Mouse (Mus musculus) heart, embryonic 12.5 days (tissue): ENCODE measurements at regions not wholly inside any gene's neighbourhood (a gene's known extent, or its start where the extent isn't known, plus 50 kb on each side); places are given as distances from the start of the nearest gene placed in this dataset.
A peak's percentile ranks its signal among the peaks of the same experiment; 100 is the strongest.

Experiments used
- ATAC-seq: fragments of 200-750 bp; cut with Nextera tagmentation; 2 replicates; pipeline ENCODE4 v1.8.0; 2017; ENCODE audit warnings: moderate TSS enrichment, moderate library complexity; ENCODE audit not compliant: insufficient number of reproducible peaks, low FRiP score
- H3K27ac ChIP-seq: fragments of 300-500 bp; sonication (generic); 2 replicates; pipeline ENCODE4 v1.5.1; 2016; ENCODE audit warnings: mild to moderate bottlenecking, moderate library complexity; ENCODE audit not compliant: poor library complexity, severe bottlenecking
- H3K27me3 ChIP-seq: fragments of 300-500 bp; sonication (generic); replicated peaks from 2 replicates; pipeline ENCODE4 v1.6.1; 2016; ENCODE audit warnings: mild to moderate bottlenecking, moderate library complexity
- H3K36me3 ChIP-seq: fragments of 300-500 bp; sonication (generic); 2 replicates; pipeline ENCODE4 v1.6.1; 2016; ENCODE audit warnings: mild to moderate bottlenecking, moderate library complexity
- H3K4me1 ChIP-seq: fragments of 300-500 bp; sonication (generic); replicated peaks from 2 replicates; pipeline ENCODE4 v1.6.1; 2016; ENCODE audit warnings: mild to moderate bottlenecking
- H3K4me2 ChIP-seq: fragments of 300-500 bp; sonication (generic); 2 replicates; pipeline ENCODE4 v1.6.1; 2016; ENCODE audit warnings: mild to moderate bottlenecking, moderate library complexity
- H3K4me3 ChIP-seq: fragments of 300-500 bp; sonication (generic); 2 replicates; pipeline ENCODE4 v1.5.1; 2016; ENCODE audit warnings: mild to moderate bottlenecking
- H3K9ac ChIP-seq: fragments of 300-500 bp; sonication (generic); 2 replicates; pipeline ENCODE4 v1.6.1; 2016; ENCODE audit warnings: mild to moderate bottlenecking, moderate library complexity
- H3K9me3 ChIP-seq: fragments of 300-500 bp; sonication (generic); replicated peaks from 2 replicates; pipeline ENCODE4 v1.6.1; 2016; ENCODE audit warnings: mild to moderate bottlenecking, moderate library complexity
- WGBS: fragments of 180-500 bp; shearing (Covaris S2); methylation state at CpG from one replicate; pipeline ENCODE4 v1.1.7; 2016; 5-methylcytosine and 5-hydroxymethylcytosine counted together

GRCm38 (mm10) chr4:21250396-21250795, 435.4 kb downstream of the Prdm13 start:
- 46% methylated on average over 2 of the region's 2 CpGs for WGBS
- H3K9me3 ChIP-seq: no peaks in the 10 kb centered on the region
- no peak overlapping the region for H3K27ac ChIP-seq
- no peak overlapping the region for H3K4me2 ChIP-seq
- H3K27me3 ChIP-seq: no peaks in the 10 kb centered on the region
- no peaks in the 10 kb centered on the region for H3K4me1 ChIP-seq
- no peak overlapping the region for H3K4me3 ChIP-seq
- no peak overlapping the region for H3K9ac ChIP-seq
- ATAC-seq: no peak
- H3K36me3 ChIP-seq: no peaks in the 10 kb centered on the region

- no peaks in the 10 kb centered on the region for H3K36me3 ChIP-seq
- peak; percentile 61; the same call in 1 of the 2 replicates for ATAC-seq
- H3K27me3 ChIP-seq: no peaks in the 10 kb centered on the region
- H3K4me1 ChIP-seq: no peaks in the 10 kb centered on the region
- no peak overlapping the region for H3K4me2 ChIP-seq
- WGBS: 31% methylated on average over 4 of the region's 4 CpGs
- H3K9ac ChIP-seq: no peak overlapping the region
- no peak overlapping the region for H3K27ac ChIP-seq
- no peaks in the 10 kb centered on the region for H3K9me3 ChIP-seq
- no peak overlapping the region for H3K4me3 ChIP-seq
These were observed 463.1 kb downstream of the Prdm13 start for GRCm38 (mm10) chr4:21222631-21223030.

- no peaks in the 10 kb centered on the region for H3K9me3 ChIP-seq
- WGBS: 87% methylated on average over 4 of the region's 4 CpGs
- no peaks in the 10 kb centered on the region for H3K36me3 ChIP-seq
- no peak overlapping the region for H3K27ac ChIP-seq
- H3K4me2 ChIP-seq: no peak overlapping the region
- H3K4me3 ChIP-seq: no peak overlapping the region
- no peak overlapping the region for H3K9ac ChIP-seq
- no peak for ATAC-seq
- H3K27me3 ChIP-seq: no peaks in the 10 kb centered on the region
- no peaks in the 10 kb centered on the region for H3K4me1 ChIP-seq
These were observed 478.1 kb downstream of the Prdm13 start for GRCm38 (mm10) chr4:21207617-21208016.

GRCm38 (mm10) chr4:21195620-21196019, 490.1 kb downstream of the Prdm13 start:
- Histone ChIP-seq H3K36me3 (no peaks in the 10 kb centered on the region), H3K9ac (no peak overlapping the region), H3K4me2 (no peak overlapping the region), H3K4me3 (no peak overlapping the region), H3K27ac (no peak overlapping the region), H3K9me3 (no peaks in the 10 kb centered on the region), H3K27me3 (no peaks in the 10 kb centered on the region), H3K4me1 (no peaks in the 10 kb centered on the region)
- WGBS: 69% methylated on average over 1 of the region's 1 CpGs
- ATAC-seq: no peak

GRCm38 (mm10) chr4:21173789-21174188, 512.0 kb downstream of the Prdm13 start:
- WGBS: 72% methylated on average over 6 of the region's 6 CpGs
- H3K4me1 ChIP-seq: no peaks in the 10 kb centered on the region
- H3K4me2 ChIP-seq: no peak overlapping the region
- no peaks in the 10 kb centered on the region for H3K9me3 ChIP-seq
- no peak overlapping the region for H3K4me3 ChIP-seq
- no peak for ATAC-seq
- H3K27ac ChIP-seq: no peak overlapping the region
- no peaks in the 10 kb centered on the region for H3K36me3 ChIP-seq
- no peaks in the 10 kb centered on the region for H3K27me3 ChIP-seq
- H3K9ac ChIP-seq: no peak overlapping the region

GRCm38 (mm10) chr4:21173019-21173418, 512.7 kb downstream of the Prdm13 start:
- Histone ChIP-seq H3K4me2 (no peak overlapping the region), H3K4me3 (no peak overlapping the region), H3K27me3 (no peaks in the 10 kb centered on the region), H3K4me1 (no peaks in the 10 kb centered on the region), H3K27ac (no peak overlapping the region), H3K9ac (no peak overlapping the region), H3K36me3 (no peaks in the 10 kb centered on the region), H3K9me3 (no peaks in the 10 kb centered on the region)
- no peak for ATAC-seq
- WGBS: 75% methylated on average over 1 of the region's 1 CpGs

- Histone ChIP-seq H3K4me1 (no peaks in the 10 kb centered on the region), H3K4me2 (no peak overlapping the region), H3K27ac (no peak overlapping the region), H3K27me3 (no peaks in the 10 kb centered on the region), H3K4me3 (no peak overlapping the region), H3K9me3 (no peaks in the 10 kb centered on the region), H3K36me3 (no peaks in the 10 kb centered on the region), H3K9ac (no peak overlapping the region)
- WGBS: 61% methylated on average over 3 of the region's 3 CpGs
- ATAC-seq: no peak
These were observed 515.0 kb downstream of the Prdm13 start for GRCm38 (mm10) chr4:21170734-21171133.

GRCm38 (mm10) chr4:21162124-21162523, 523.6 kb downstream of the Prdm13 start:
- no peaks in the 10 kb centered on the region for H3K36me3 ChIP-seq
- no peaks in the 10 kb centered on the region for H3K4me1 ChIP-seq
- no peak overlapping the region for H3K27ac ChIP-seq
- H3K4me2 ChIP-seq: no peak overlapping the region
- no peak overlapping the region for H3K4me3 ChIP-seq
- no peak overlapping the region for H3K9ac ChIP-seq
- H3K27me3 ChIP-seq: no peaks in the 10 kb centered on the region
- ATAC-seq: no peak
- no peaks in the 10 kb centered on the region for H3K9me3 ChIP-seq

- no peak overlapping the region for H3K4me3 ChIP-seq
- no peak for ATAC-seq
- H3K36me3 ChIP-seq: no peaks in the 10 kb centered on the region
- 83% methylated on average over 1 of the region's 1 CpGs for WGBS
- no peak overlapping the region for H3K4me2 ChIP-seq
- H3K4me1 ChIP-seq: no peaks in the 10 kb centered on the region
- H3K27ac ChIP-seq: no peak overlapping the region
- H3K9me3 ChIP-seq: no peaks in the 10 kb centered on the region
- H3K27me3 ChIP-seq: no peaks in the 10 kb centered on the region
- H3K9ac ChIP-seq: no peak overlapping the region
These were observed 559.9 kb downstream of the Prdm13 start for GRCm38 (mm10) chr4:21125892-21126291.

GRCm38 (mm10) chr4:21095741-21096140, 590.0 kb downstream of the Prdm13 start:
- H3K9me3 ChIP-seq: peaks cover 7% of the 10 kb centered on the region; the same call in 1 of the 2 replicates
- H3K9ac ChIP-seq: no peak overlapping the region
- 80% methylated on average over 1 of the region's 1 CpGs for WGBS
- H3K27me3 ChIP-seq: no peaks in the 10 kb centered on the region
- no peak for ATAC-seq
- H3K27ac ChIP-seq: no peak overlapping the region
- no peaks in the 10 kb centered on the region for H3K36me3 ChIP-seq
- no peak overlapping the region for H3K4me3 ChIP-seq
- no peaks in the 10 kb centered on the region for H3K4me1 ChIP-seq
- no peak overlapping the region for H3K4me2 ChIP-seq

- ATAC-seq: no peak
- Histone ChIP-seq H3K4me2 (no peak overlapping the region), H3K4me1 (no peaks in the 10 kb centered on the region), H3K9ac (no peak overlapping the region), H3K9me3 (0 out of 2 replicates have a peak, but pooled peaks cover 3% of the 10 kb centered on the region), H3K4me3 (no peak overlapping the region), H3K27ac (no peak overlapping the region), H3K27me3 (no peaks in the 10 kb centered on the region), H3K36me3 (no peaks in the 10 kb centered on the region)
- WGBS: 86% methylated on average over 3 of the region's 3 CpGs
These were observed 615.5 kb downstream of the Prdm13 start for GRCm38 (mm10) chr4:21070198-21070785.
